Mouse (Mus musculus) limb, embryonic 12.5 days (tissue): ENCODE results near the gene Ints7. TPM values are rescaled to one million over a fixed set of nuclear protein-coding genes. Genes with fewer than 3 reads are reported as not detected.

Experiments
- ATAC-seq: fragments of 200-750 bp; cut with Nextera tagmentation; 2 replicates; pipeline ENCODE4 v1.8.0; 2017; ENCODE audit warnings: low read depth, moderate TSS enrichment; ENCODE audit not compliant: insufficient number of reproducible peaks, insufficient read depth, low FRiP score, low TSS enrichment
- H3K27ac ChIP-seq: fragments of 300-500 bp; sonication (generic); 2 replicates; pipeline ENCODE4 v1.5.1; 2016; ENCODE audit warnings: mild to moderate bottlenecking, moderate library complexity
- H3K27me3 ChIP-seq: fragments of 300-500 bp; sonication (generic); 2 replicates; pipeline ENCODE4 v1.6.1; 2016; ENCODE audit warnings: mild to moderate bottlenecking, moderate library complexity
- H3K36me3 ChIP-seq: fragments of 300-500 bp; sonication (generic); 2 replicates; pipeline ENCODE4 v1.6.1; 2016; ENCODE audit warnings: mild to moderate bottlenecking, moderate library complexity
- H3K4me1 ChIP-seq: fragments of 300-500 bp; sonication (generic); replicated peaks from 2 replicates; pipeline ENCODE4 v1.6.1; 2016
- H3K4me2 ChIP-seq: fragments of 300-500 bp; sonication (generic); 2 replicates; pipeline ENCODE4 v1.6.1; 2016; ENCODE audit warnings: mild to moderate bottlenecking, moderate library complexity
- H3K4me3 ChIP-seq: fragments of 300-500 bp; sonication (generic); replicated peaks from 2 replicates; pipeline ENCODE4 v1.5.1; 2016; ENCODE audit warnings: mild to moderate bottlenecking
- H3K9ac ChIP-seq: fragments of 300-500 bp; sonication (generic); replicated peaks from 2 replicates; pipeline ENCODE4 v1.6.1; 2016; ENCODE audit warnings: mild to moderate bottlenecking, moderate library complexity
- H3K9me3 ChIP-seq: fragments of 300-500 bp; sonication (generic); 2 replicates; pipeline ENCODE4 v1.6.1; 2016; ENCODE audit warnings: mild to moderate bottlenecking, moderate library complexity
- WGBS: fragments of 180-500 bp; shearing (Covaris S2); methylation state at CpG from one replicate; pipeline ENCODE4 v1.1.7; 2016; 5-methylcytosine and 5-hydroxymethylcytosine counted together
- polyA plus RNA-seq: library from polyadenylated mRNA; unstranded; fragments of >200 nt; fragmentation: Nextera tagmentation; extraction: Ambion mirVana; gene quantifications from 2 replicates; pipeline ENCODE4 v1.2.1, GENCODE M21; 2016

Ints7 gene
- polyA plus RNA-seq, 1 experiment from 2014 or later, result 83.1 TPM

GRCm38 (mm10) chr1:191557109-191557508, 18.3 kb upstream of the Ints7 start:
- H3K36me3 ChIP-seq, result peaks cover 80% of the 10 kb centered on the region
- no peaks in the 10 kb centered on the region for H3K27me3 ChIP-seq
- no peak overlapping the region for H3K9ac ChIP-seq
- no peak overlapping the region for H3K4me3 ChIP-seq
- no peaks in the 10 kb centered on the region for H3K9me3 ChIP-seq
- WGBS, result 88% methylated on average over 8 of the region's 8 CpGs
- H3K4me1 ChIP-seq, result no peaks in the 10 kb centered on the region
- no peak for ATAC-seq
- H3K27ac ChIP-seq, result no peak overlapping the region
- H3K4me2 ChIP-seq, result no peak overlapping the region

GRCm38 (mm10) chr1:191559779-191560178, 15.7 kb upstream of the Ints7 start:
- no peak for ATAC-seq
- no peak overlapping the region for H3K4me3 ChIP-seq
- 90% methylated on average over 5 of the region's 5 CpGs for WGBS
- H3K9me3 ChIP-seq, result no peaks in the 10 kb centered on the region
- H3K9ac ChIP-seq, result no peak overlapping the region
- no peaks in the 10 kb centered on the region for H3K4me1 ChIP-seq
- H3K27me3 ChIP-seq, result no peaks in the 10 kb centered on the region
- H3K4me2 ChIP-seq, result no peak overlapping the region
- H3K36me3 ChIP-seq, result peaks cover 66% of the 10 kb centered on the region
- no peak overlapping the region for H3K27ac ChIP-seq

- Histone ChIP-seq H3K9ac (no peak overlapping the region), H3K27ac (no peak overlapping the region), H3K9me3 (no peaks in the 10 kb centered on the region), H3K27me3 (no peaks in the 10 kb centered on the region), H3K4me3 (no peak overlapping the region), H3K36me3 (peaks cover 58% of the 10 kb centered on the region), H3K4me1 (no peaks in the 10 kb centered on the region), H3K4me2 (no peak overlapping the region)
- WGBS, result 69% methylated on average over 6 of the region's 6 CpGs
- ATAC-seq, result no peak
Measured at GRCm38 (mm10) chr1:191562823-191563365, 12.5 kb upstream of the Ints7 start.

- peaks cover 51% of the 10 kb centered on the region for H3K36me3 ChIP-seq
- no peak overlapping the region for H3K4me3 ChIP-seq
- H3K9me3 ChIP-seq, result no peaks in the 10 kb centered on the region
- no peaks in the 10 kb centered on the region for H3K27me3 ChIP-seq
- peaks cover 5% of the 10 kb centered on the region; the same call in 1 of the 2 replicates for H3K4me1 ChIP-seq
- no peak overlapping the region for H3K27ac ChIP-seq
- H3K9ac ChIP-seq, result no peak overlapping the region
- no peak for ATAC-seq
- no peak overlapping the region for H3K4me2 ChIP-seq
- 88% methylated on average over 1 of the region's 1 CpGs for WGBS
Measured at GRCm38 (mm10) chr1:191567859-191568258, 7.6 kb upstream of the Ints7 start.

DNA sequence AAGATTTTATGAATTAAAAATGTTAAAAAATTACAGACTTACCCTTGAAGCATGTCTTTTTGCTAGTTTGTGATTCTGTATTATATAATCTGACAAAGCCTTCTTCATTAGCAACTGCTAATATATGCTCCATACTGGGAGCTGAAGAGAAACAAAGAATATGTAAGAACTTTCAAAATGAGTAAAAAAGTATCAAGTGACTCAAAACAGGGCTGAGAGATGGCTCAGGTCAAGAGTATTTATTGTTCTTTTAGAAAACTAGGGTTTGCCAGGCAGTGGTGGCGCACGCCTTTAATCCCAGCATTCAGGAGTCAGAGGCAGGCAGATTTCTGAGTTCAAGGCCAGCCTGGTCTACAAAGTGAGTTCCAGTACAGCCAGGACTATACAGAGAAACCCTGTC, 5.8 kb upstream of the Ints7 start:
- H3K36me3 ChIP-seq, result peaks cover 43% of the 10 kb centered on the region
- no peak for ATAC-seq

GRCm38 (mm10) chr1:191570415-191570814, 5.0 kb upstream of the Ints7 start:
- H3K36me3 ChIP-seq, result peaks cover 38% of the 10 kb centered on the region
- no peak for ATAC-seq
- H3K27ac ChIP-seq, result no peak overlapping the region
- no peaks in the 10 kb centered on the region for H3K27me3 ChIP-seq
- no peak overlapping the region for H3K4me3 ChIP-seq
- no peak overlapping the region for H3K9ac ChIP-seq
- H3K4me1 ChIP-seq, result peaks cover 7% of the 10 kb centered on the region; the same call in 1 of the 2 replicates
- no peak overlapping the region for H3K4me2 ChIP-seq
- 93% methylated on average over 3 of the region's 3 CpGs for WGBS
- no peaks in the 10 kb centered on the region for H3K9me3 ChIP-seq

More for the DNA sequence above, 5.8 kb upstream of the Ints7 start:
- H3K9me3 ChIP-seq, result no peaks in the 10 kb centered on the region
- 90% methylated on average over 2 of the region's 2 CpGs for WGBS
- H3K4me3 ChIP-seq, result no peak overlapping the region
- no peak overlapping the region for H3K4me2 ChIP-seq
- H3K4me1 ChIP-seq, result peaks cover 7% of the 10 kb centered on the region; the same call in 1 of the 2 replicates
- no peak overlapping the region for H3K27ac ChIP-seq
- H3K9ac ChIP-seq, result no peak overlapping the region
- no peaks in the 10 kb centered on the region for H3K27me3 ChIP-seq

GRCm38 (mm10) chr1:191573906-191574639, 1.4 kb upstream of the Ints7 start:
- Histone ChIP-seq H3K36me3 (peaks cover 15% of the 10 kb centered on the region), H3K4me2 (peak overlapping the region; percentile 72), H3K9me3 (no peaks in the 10 kb centered on the region), H3K4me3 (peak overlapping the region; percentile 84), H3K9ac (peak overlapping the region; percentile 83), H3K4me1 (peaks cover 28% of the 10 kb centered on the region), H3K27ac (peak overlapping the region; percentile 96), H3K27me3 (no peaks in the 10 kb centered on the region)
- no peak for ATAC-seq
- 3% methylated on average over 13 of the region's 13 CpGs for WGBS

GRCm38 (mm10) chr1:191574871-191575457, 472 bp upstream of the Ints7 start:
- H3K9me3 ChIP-seq, result peaks cover 5% of the 10 kb centered on the region; the same call in 1 of the 2 replicates
- under 1% methylated on average over 52 of the region's 52 CpGs for WGBS
- ATAC-seq, result peak; percentile 27
- peaks cover 28% of the 10 kb centered on the region for H3K4me1 ChIP-seq
- H3K4me3 ChIP-seq, result peak overlapping the region; percentile 84
- H3K36me3 ChIP-seq, result peaks cover 14% of the 10 kb centered on the region
- H3K27me3 ChIP-seq, result no peaks in the 10 kb centered on the region
- peak overlapping the region; percentile 72 for H3K4me2 ChIP-seq
- H3K9ac ChIP-seq, result peak overlapping the region; percentile 83
- H3K27ac ChIP-seq, result peak overlapping the region; percentile 96

DNA sequence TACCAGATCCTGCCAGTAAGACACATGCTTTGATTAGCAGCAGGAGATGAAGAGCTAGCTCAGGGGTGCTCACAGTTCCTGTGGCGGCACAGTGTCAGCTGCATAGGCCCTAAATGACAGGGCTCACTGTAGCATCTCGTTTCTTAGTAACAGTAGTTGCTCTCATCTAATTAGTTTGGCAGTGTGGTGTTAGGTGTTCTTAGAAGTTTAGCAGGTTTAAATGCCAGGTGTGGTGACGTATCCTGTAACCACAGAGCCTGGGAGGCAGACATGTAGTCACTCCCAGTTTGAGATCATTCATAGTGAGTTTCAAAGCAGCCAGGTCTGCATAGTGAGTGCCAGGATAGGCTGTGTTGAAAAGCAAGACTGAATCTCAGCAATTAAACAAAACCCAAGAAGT, 4.1 kb downstream of the Ints7 start:
- H3K9ac ChIP-seq, result no peak overlapping the region
- H3K27ac ChIP-seq, result no peak overlapping the region
- no peaks in the 10 kb centered on the region for H3K27me3 ChIP-seq
- H3K4me1 ChIP-seq, result peaks cover 21% of the 10 kb centered on the region
- H3K4me3 ChIP-seq, result no peak overlapping the region
- 87% methylated on average over 3 of the region's 3 CpGs for WGBS
- peaks cover 33% of the 10 kb centered on the region for H3K36me3 ChIP-seq
- H3K4me2 ChIP-seq, result no peak overlapping the region
- ATAC-seq, result no peak
- peaks cover 5% of the 10 kb centered on the region; the same call in 1 of the 2 replicates for H3K9me3 ChIP-seq

GRCm38 (mm10) chr1:191581641-191582040, 6.2 kb downstream of the Ints7 start:
- H3K9ac ChIP-seq, result no peak overlapping the region
- no peak overlapping the region for H3K4me2 ChIP-seq
- peaks cover 16% of the 10 kb centered on the region for H3K4me1 ChIP-seq
- no peaks in the 10 kb centered on the region for H3K27me3 ChIP-seq
- H3K36me3 ChIP-seq, result peaks cover 49% of the 10 kb centered on the region
- 96% methylated on average over 4 of the region's 4 CpGs for WGBS
- H3K9me3 ChIP-seq, result peaks cover 5% of the 10 kb centered on the region; the same call in 1 of the 2 replicates
- no peak overlapping the region for H3K4me3 ChIP-seq
- no peak for ATAC-seq
- H3K27ac ChIP-seq, result no peak overlapping the region

DNA sequence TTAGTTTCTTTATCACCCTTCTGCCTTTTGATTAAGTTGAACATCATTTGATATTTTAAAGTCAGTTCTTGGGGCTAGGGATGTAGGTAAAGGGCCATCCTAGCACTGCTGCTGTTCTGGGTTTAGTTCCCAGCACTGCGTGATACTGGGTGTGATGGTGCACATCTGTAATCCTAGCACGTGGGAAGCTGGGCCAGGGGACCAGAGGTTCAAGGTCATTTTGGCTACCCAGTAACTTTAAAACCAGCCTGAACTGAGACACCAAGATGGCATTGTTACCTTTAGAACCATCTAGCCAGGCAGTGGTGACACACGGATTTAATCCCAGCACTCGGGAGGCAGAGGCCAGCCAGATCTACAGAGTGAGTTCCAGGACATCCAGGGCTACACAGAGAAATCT, 8.4 kb downstream of the Ints7 start:
- ATAC-seq, result no peak
- no peaks in the 10 kb centered on the region for H3K27me3 ChIP-seq
- no peak overlapping the region for H3K4me2 ChIP-seq
- WGBS, result 94% methylated on average over 4 of the region's 4 CpGs
- no peak overlapping the region for H3K4me3 ChIP-seq
- no peak overlapping the region for H3K27ac ChIP-seq
- no peak overlapping the region for H3K9ac ChIP-seq
- peaks cover 5% of the 10 kb centered on the region; the same call in 1 of the 2 replicates for H3K9me3 ChIP-seq
- no peaks in the 10 kb centered on the region for H3K4me1 ChIP-seq
- peaks cover 71% of the 10 kb centered on the region for H3K36me3 ChIP-seq
